Mouse (Mus musculus): ENCODE results near the gene Nanos1. TPM values are rescaled to one million over a fixed set of nuclear protein-coding genes. Genes with fewer than 3 reads are reported as not detected.

Gene Nanos1
- polyA plus RNA-seq, 1 experiment = 0.13 TPM

- Histone ChIP-seq H3K4me3 (ENCODE audit: insufficient read depth, low read depth, low read length) (no peak overlapping the region), H3K4me1 (ENCODE audit: control insufficient read depth, insufficient read depth, low read length) (0 out of 2 replicates have a peak, but pooled peaks cover 3% of the 10 kb centered on the region), H3K36me3 (ENCODE audit: control insufficient read depth, insufficient read depth, low read length) (peaks cover 14% of the 10 kb centered on the region), H3K27me3 (replicated peaks; ENCODE audit: control insufficient read depth, insufficient read depth, low read length) (no peaks in the 10 kb centered on the region; the same call in 1 of the 2 replicates), H3K27ac (ENCODE audit: insufficient read depth, low read depth, low read length) (no peak overlapping the region)
- TF ChIP-seq CTCF (conservative IDR thresholded peaks at IDR 0.05; ENCODE audit: insufficient read depth, insufficient read length, low read depth, low read length) (no peak), POLR2A (IDR thresholded peaks at IDR 0.05; ENCODE audit: low read depth, low read length) (no peak)
- DNase-seq = no peak
- 93% methylated on average over 4 of the region's 4 CpGs for WGBS
Measured at GRCm38 (mm10) chr19:60758896-60759835, 3.4 kb downstream of the Nanos1 start.

GRCm38 (mm10) chr19:60773366-60773765, 17.6 kb downstream of the Nanos1 start:
- H3K4me1 ChIP-seq (ENCODE audit: control insufficient read depth, insufficient read depth, low read length) = no peaks in the 10 kb centered on the region
- 88% methylated on average over 6 of the region's 6 CpGs for WGBS
- H3K4me3 ChIP-seq (ENCODE audit: insufficient read depth, low read depth, low read length) = no peak overlapping the region
- no peak for TF ChIP-seq CTCF (conservative IDR thresholded peaks at IDR 0.05; ENCODE audit: insufficient read depth, insufficient read length, low read depth, low read length)
- no peak for TF ChIP-seq POLR2A (IDR thresholded peaks at IDR 0.05; ENCODE audit: low read depth, low read length)
- H3K36me3 ChIP-seq (ENCODE audit: control insufficient read depth, insufficient read depth, low read length) = peaks cover 26% of the 10 kb centered on the region
- no peak overlapping the region for H3K27ac ChIP-seq (ENCODE audit: insufficient read depth, low read depth, low read length)
- H3K27me3 ChIP-seq (replicated peaks; ENCODE audit: control insufficient read depth, insufficient read depth, low read length) = no peaks in the 10 kb centered on the region
- DNase-seq = no peak

GRCm38 (mm10) chr19:60782034-60782433, 26.2 kb downstream of the Nanos1 start:
- H3K4me1 ChIP-seq (ENCODE audit: control insufficient read depth, insufficient read depth, low read length) = peaks cover 6% of the 10 kb centered on the region
- WGBS = 76% methylated on average over 3 of the region's 3 CpGs
- H3K4me3 ChIP-seq (ENCODE audit: insufficient read depth, low read depth, low read length) = no peak overlapping the region
- H3K27me3 ChIP-seq (replicated peaks; ENCODE audit: control insufficient read depth, insufficient read depth, low read length) = no peaks in the 10 kb centered on the region
- H3K27ac ChIP-seq (ENCODE audit: insufficient read depth, low read depth, low read length) = no peak overlapping the region
- peaks cover 8% of the 10 kb centered on the region for H3K36me3 ChIP-seq (ENCODE audit: control insufficient read depth, insufficient read depth, low read length)
- TF ChIP-seq POLR2A (IDR thresholded peaks at IDR 0.05; ENCODE audit: low read depth, low read length) (no peak), CTCF (conservative IDR thresholded peaks at IDR 0.05; ENCODE audit: insufficient read depth, insufficient read length, low read depth, low read length) (no peak)
- no peak for DNase-seq

- Histone ChIP-seq H3K4me3 (ENCODE audit: insufficient read depth, low read depth, low read length) (no peak overlapping the region), H3K27me3 (replicated peaks; ENCODE audit: control insufficient read depth, insufficient read depth, low read length) (no peaks in the 10 kb centered on the region), H3K4me1 (ENCODE audit: control insufficient read depth, insufficient read depth, low read length) (peaks cover 12% of the 10 kb centered on the region), H3K27ac (ENCODE audit: insufficient read depth, low read depth, low read length) (no peak overlapping the region), H3K36me3 (ENCODE audit: control insufficient read depth, insufficient read depth, low read length) (0 out of 2 replicates have a peak, but pooled peaks cover 2% of the 10 kb centered on the region)
- TF ChIP-seq POLR2A (IDR thresholded peaks at IDR 0.05; ENCODE audit: low read depth, low read length) (no peak), CTCF (conservative IDR thresholded peaks at IDR 0.05; ENCODE audit: insufficient read depth, insufficient read length, low read depth, low read length) (no peak)
- DNase-seq = no peak
- 34% methylated on average over 1 of the region's 1 CpGs for WGBS
Measured at GRCm38 (mm10) chr19:60784712-60785111, 28.9 kb downstream of the Nanos1 start.

- 6% methylated on average over 2 of the region's 2 CpGs for WGBS
- TF ChIP-seq POLR2A (IDR thresholded peaks at IDR 0.05; ENCODE audit: low read depth, low read length) = no peak
- no peak for TF ChIP-seq CTCF (conservative IDR thresholded peaks at IDR 0.05; ENCODE audit: insufficient read depth, insufficient read length, low read depth, low read length)
- Histone ChIP-seq H3K36me3 (ENCODE audit: control insufficient read depth, insufficient read depth, low read length) (no peaks in the 10 kb centered on the region), H3K27ac (ENCODE audit: insufficient read depth, low read depth, low read length) (no peak overlapping the region), H3K27me3 (replicated peaks; ENCODE audit: control insufficient read depth, insufficient read depth, low read length) (no peaks in the 10 kb centered on the region), H3K4me1 (ENCODE audit: control insufficient read depth, insufficient read depth, low read length) (peaks cover 12% of the 10 kb centered on the region), H3K4me3 (ENCODE audit: insufficient read depth, low read depth, low read length) (no peak overlapping the region)
- DNase-seq = peak; percentile 7
Measured at GRCm38 (mm10) chr19:60787465-60788150, 31.8 kb downstream of the Nanos1 start.

- TF ChIP-seq POLR2A (IDR thresholded peaks at IDR 0.05; ENCODE audit: low read depth, low read length) (no peak), CTCF (conservative IDR thresholded peaks at IDR 0.05; ENCODE audit: insufficient read depth, insufficient read length, low read depth, low read length) (no peak)
- peak overlapping the region; percentile 26; the same call in 1 of the 2 replicates for H3K4me3 ChIP-seq (ENCODE audit: insufficient read depth, low read depth, low read length)
- 17% methylated on average over 6 of the region's 6 CpGs for WGBS
- DNase-seq = peak; percentile 16
- peaks cover 12% of the 10 kb centered on the region for H3K4me1 ChIP-seq (ENCODE audit: control insufficient read depth, insufficient read depth, low read length)
- H3K27ac ChIP-seq (ENCODE audit: insufficient read depth, low read depth, low read length) = no peak overlapping the region
- no peaks in the 10 kb centered on the region for H3K27me3 ChIP-seq (replicated peaks; ENCODE audit: control insufficient read depth, insufficient read depth, low read length)
- no peaks in the 10 kb centered on the region for H3K36me3 ChIP-seq (ENCODE audit: control insufficient read depth, insufficient read depth, low read length)
Measured at GRCm38 (mm10) chr19:60788214-60788960, 32.6 kb downstream of the Nanos1 start.
